ENCODE assay signal across 9 mouse cellular contexts in genomic region chr5:148379455-148380245, GRCm38 (mm10). TPM values are rescaled to one million over a fixed set of nuclear protein-coding genes. Genes with fewer than 3 reads are reported as not detected.
DNase-seq lines count a peak whose midpoint lies in the region; ATAC-seq lines count a peak whose summit lies in the region.
"Had no signal": no experiment of that assay in that cellular context is flagged by ENCODE, and none has a peak within 500 bp of the region (broad histone marks: within the 10 kb centered on the region; RNA-seq: fewer than 3 reads in every experiment).

No protein-coding gene starts in this region.

- peak; percentile 90 for ATAC-seq in granulocyte monocyte progenitor cell, adult 5-6 weeks (replicated peaks; ENCODE audit: poor library complexity, severe bottlenecking)
- ATAC-seq in megakaryocyte-erythroid progenitor cell, adult 5-6 weeks (replicated peaks; ENCODE audit: low FRiP score, low TSS enrichment, poor library complexity, severe bottlenecking), result peak; percentile 89

- intact Hi-C loops in gastrocnemius, postnatal 36 days (cut with DNase I), result no loop called here

- peak; percentile 15 to 29 for DNase-seq in lung, adult 18-20 months
- DNase-seq in lung, postnatal 14 days, result no peak
- peak; percentile 59 to 74 for DNase-seq in thymus, postnatal 36 days
- DNase-seq in left cerebral cortex, adult 9 months (ENCODE audit: low spot score in 2 of 2), result no peak
- no peak for DNase-seq in gastrocnemius, postnatal 36 days
- DNase-seq in right cerebral cortex, adult 18-20 months, result no peak
- DNase-seq: adrenal gland, postnatal 25 days had no signal

RNA-seq across cellular contexts. Expression of gene Slc7a1, which starts 20.1 kb away (rescaled TPM):
- 25.1 and 39.0 TPM in 2 replicates for total RNA-seq in granulocyte monocyte progenitor cell, adult 5-6 weeks (2014; fragmentation: Nextera tagmentation)
- 20.8 and 23.1 TPM in 2 replicates for total RNA-seq in granulocyte monocyte progenitor cell, adult 5-6 weeks (2017)
- total RNA-seq in megakaryocyte-erythroid progenitor cell, adult 5-6 weeks (2014; fragmentation: Nextera tagmentation), result 29.6 and 46.1 TPM in 2 replicates
- total RNA-seq in megakaryocyte-erythroid progenitor cell, adult 5-6 weeks (2017), result 17.8 and 22.7 TPM in 2 replicates
- 1 to 10 TPM; 1.9 to 2.8 TPM for total RNA-seq in gastrocnemius, postnatal 36 days (2021)

Comparison
In these comparisons a context has a peak if more than half of its experiments do, and no peak if none do; other contexts are left out.
1. DNase-seq: peak in lung, adult 18-20 months (2 of 2) and thymus, postnatal 36 days (2 of 2); none in lung, postnatal 14 days (single experiment), left cerebral cortex, adult 9 months (0 of 2), gastrocnemius, postnatal 36 days (0 of 2) and right cerebral cortex, adult 18-20 months (single experiment).
2. RNA of gene Slc7a1, which starts 20.1 kb away (total RNA-seq): 17.8 to 46.1 TPM in megakaryocyte-erythroid progenitor cell, adult 5-6 weeks and 20.8 to 39.0 TPM in granulocyte monocyte progenitor cell, adult 5-6 weeks; 1.9 to 2.8 TPM in gastrocnemius, postnatal 36 days; every median in the first group is over 4 times any median in the second.